Mouse (Mus musculus): Measurements from ENCODE around the gene Gab1. TPM values are rescaled to one million over a fixed set of nuclear protein-coding genes. Genes with fewer than 3 reads are reported as not detected.

Gene Gab1
- total RNA-seq, 2 experiments from 2014 or later = 30.2 to 35.5 TPM

GRCm38 (mm10) chr8:80749091-80749490 is 131.2 kb downstream of the Gab1 start:
- no peak for DNase-seq

GRCm38 (mm10) chr8:80739932-80740331 is 140.4 kb downstream of the Gab1 start:
- DNase-seq = no peak

GRCm38 (mm10) chr8:80739155-80739924 is 141.0 kb downstream of the Gab1 start, which contains the start of gene Smarca5:
Gene Smarca5, minus strand, starts transcription at chr8:80739497.
- peak; percentile 95 to 98 for DNase-seq

- peak; percentile 29 to 49 for DNase-seq
Observed at GRCm38 (mm10) chr8:80738388-80739154, 141.7 kb downstream of the Gab1 start.

- DNase-seq = peak; percentile 72 to 79
Observed at GRCm38 (mm10) chr8:80738046-80738387, 142.3 kb downstream of the Gab1 start.

GRCm38 (mm10) chr8:80732326-80732725 is 148.0 kb downstream of the Gab1 start:
- DNase-seq = no peak

- no peak for DNase-seq
Observed at GRCm38 (mm10) chr8:80714461-80714860, 165.9 kb downstream of the Gab1 start.

Other genes starting within 250 kb of the Gab1 start
- 10 to 100 TPM; 37.1 to 38.0 TPM for gene Smarca5, start 141.0 kb downstream of the Gab1 start, total RNA-seq (2021)
- 10 to 100 TPM; 18.9 to 19.5 TPM for gene Usp38, start 134.4 kb upstream of the Gab1 start, total RNA-seq (2021)